Mouse (Mus musculus) forebrain, embryonic 11.5 days (tissue): ENCODE results near the gene Lrp8. TPM values are rescaled to one million over a fixed set of nuclear protein-coding genes. Genes with fewer than 3 reads are reported as not detected.

Experiments
- ATAC-seq: fragments of 200-750 bp; cut with Nextera tagmentation; replicated peaks from 2 replicates; pipeline ENCODE4 v1.8.0; 2017; ENCODE audit warnings: moderate TSS enrichment; ENCODE audit not compliant: low FRiP score
- DNase-seq: peaks from one replicate; pipeline ENCODE4 v3.0.0-alpha.2; 2017; ENCODE audit warnings: low spot score
- H3K27ac ChIP-seq: fragments of 300-500 bp; sonication (generic); 2 replicates; pipeline ENCODE4 v1.5.1; 2014; ENCODE audit warnings: low read depth, low read length
- H3K27me3 ChIP-seq: fragments of 300-500 bp; sonication (generic); 2 replicates; pipeline ENCODE4 v1.6.1; 2014; ENCODE audit warnings: mild to moderate bottlenecking, low read length, mixed read lengths; ENCODE audit not compliant: control insufficient read depth, insufficient read depth
- H3K36me3 ChIP-seq: fragments of 300-500 bp; sonication (generic); 2 replicates; pipeline ENCODE4 v1.6.1; 2014; ENCODE audit warnings: mild to moderate bottlenecking, low read length, moderate library complexity, mixed read lengths; ENCODE audit not compliant: control insufficient read depth, insufficient read depth
- H3K4me1 ChIP-seq: fragments of 300-500 bp; sonication (generic); replicated peaks from 2 replicates; pipeline ENCODE4 v1.6.1; 2014; ENCODE audit warnings: low read length, mixed read lengths; ENCODE audit not compliant: control insufficient read depth, insufficient read depth
- H3K4me2 ChIP-seq: fragments of 300-500 bp; sonication (generic); 2 replicates; pipeline ENCODE4 v1.6.1; 2014; ENCODE audit warnings: low read depth, mild to moderate bottlenecking, low read length, moderate library complexity, mixed read lengths; ENCODE audit not compliant: severe bottlenecking
- H3K4me3 ChIP-seq: fragments of 300-500 bp; sonication (generic); 2 replicates; pipeline ENCODE4 v1.5.1; 2014; ENCODE audit warnings: low read depth, low read length
- H3K9ac ChIP-seq: fragments of 300-500 bp; sonication (generic); 2 replicates; pipeline ENCODE4 v1.6.1; 2014; ENCODE audit warnings: low read length
- H3K9me3 ChIP-seq: fragments of 300-500 bp; sonication (generic); 2 replicates; pipeline ENCODE4 v1.6.1; 2016; ENCODE audit warnings: low read length, mixed read lengths; ENCODE audit not compliant: control insufficient read depth
- WGBS: fragments of 180-500 bp; shearing (Covaris S2); extraction: QIAGEN DNeasy Blood & Tissue Kit; methylation state at CpG from one replicate; pipeline ENCODE4 v1.1.7; 2014; 5-methylcytosine and 5-hydroxymethylcytosine counted together
- polyA plus RNA-seq: library from polyadenylated mRNA; unstranded; fragments of >200 nt; fragmentation: Nextera tagmentation; extraction: Ambion mirVana; gene quantifications from 2 replicates; pipeline ENCODE4 v1.2.1, GENCODE M21; 2014

Lrp8 gene
- polyA plus RNA-seq, 1 experiment from 2014 or later = 33.9 TPM

DNA sequence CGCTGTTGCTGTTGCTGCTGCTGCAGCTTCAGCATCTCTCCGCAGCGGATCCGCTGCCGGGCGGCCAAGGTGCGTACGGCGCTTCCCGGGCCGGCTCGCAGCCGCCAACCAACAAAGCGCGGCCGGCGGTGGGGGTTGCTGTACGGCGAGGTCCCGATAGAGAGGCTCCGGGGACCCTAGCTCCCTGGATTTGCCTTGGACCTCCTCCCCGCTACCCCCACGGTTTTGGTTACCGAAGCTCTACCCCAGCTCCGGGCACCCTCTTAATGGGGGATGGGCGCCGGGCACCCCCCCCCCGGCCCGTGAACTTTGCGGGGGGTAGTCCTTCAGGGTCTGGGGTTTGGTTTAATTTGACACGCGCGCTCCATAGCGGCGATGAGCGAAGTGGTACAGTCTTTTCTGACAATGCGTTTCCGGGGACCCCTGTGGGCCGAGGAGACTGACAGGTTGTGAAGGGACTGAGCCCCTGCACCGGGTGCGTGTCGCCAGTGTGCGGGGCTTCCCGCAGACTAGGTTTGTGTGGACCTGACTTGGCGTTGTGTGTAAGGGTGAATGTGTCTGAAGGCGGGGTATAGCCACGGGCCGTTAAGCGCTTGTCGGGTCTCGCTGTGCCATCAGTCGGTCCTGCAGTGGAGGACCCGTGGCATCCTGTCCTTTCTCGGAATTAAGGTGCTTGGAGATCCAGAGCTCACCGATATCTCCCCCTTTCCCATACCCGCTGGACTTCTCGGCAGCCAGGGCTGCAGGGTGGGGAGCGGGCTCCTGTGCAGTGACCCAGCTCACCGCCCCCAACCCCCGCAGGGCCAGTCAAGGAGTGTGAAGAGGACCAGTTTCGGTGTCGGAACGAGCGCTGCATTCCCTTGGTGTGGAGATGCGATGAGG is 630 bp downstream of the Lrp8 start:
- under 1% methylated on average over 65 of the region's 65 CpGs for WGBS
- H3K9me3 ChIP-seq = no peaks in the 10 kb centered on the region
- peak; percentile 8; the same call in 1 of the 2 replicates for ATAC-seq
- peak; percentile 79 for DNase-seq
- no peaks in the 10 kb centered on the region for H3K36me3 ChIP-seq
- peak overlapping the region; percentile 81 for H3K4me3 ChIP-seq
- peak overlapping the region; percentile 94 for H3K9ac ChIP-seq
- peak overlapping the region; percentile 86 for H3K27ac ChIP-seq
- peaks cover 14% of the 10 kb centered on the region for H3K4me1 ChIP-seq
- H3K4me2 ChIP-seq = peak overlapping the region; percentile 92
- H3K27me3 ChIP-seq = no peaks in the 10 kb centered on the region

DNA sequence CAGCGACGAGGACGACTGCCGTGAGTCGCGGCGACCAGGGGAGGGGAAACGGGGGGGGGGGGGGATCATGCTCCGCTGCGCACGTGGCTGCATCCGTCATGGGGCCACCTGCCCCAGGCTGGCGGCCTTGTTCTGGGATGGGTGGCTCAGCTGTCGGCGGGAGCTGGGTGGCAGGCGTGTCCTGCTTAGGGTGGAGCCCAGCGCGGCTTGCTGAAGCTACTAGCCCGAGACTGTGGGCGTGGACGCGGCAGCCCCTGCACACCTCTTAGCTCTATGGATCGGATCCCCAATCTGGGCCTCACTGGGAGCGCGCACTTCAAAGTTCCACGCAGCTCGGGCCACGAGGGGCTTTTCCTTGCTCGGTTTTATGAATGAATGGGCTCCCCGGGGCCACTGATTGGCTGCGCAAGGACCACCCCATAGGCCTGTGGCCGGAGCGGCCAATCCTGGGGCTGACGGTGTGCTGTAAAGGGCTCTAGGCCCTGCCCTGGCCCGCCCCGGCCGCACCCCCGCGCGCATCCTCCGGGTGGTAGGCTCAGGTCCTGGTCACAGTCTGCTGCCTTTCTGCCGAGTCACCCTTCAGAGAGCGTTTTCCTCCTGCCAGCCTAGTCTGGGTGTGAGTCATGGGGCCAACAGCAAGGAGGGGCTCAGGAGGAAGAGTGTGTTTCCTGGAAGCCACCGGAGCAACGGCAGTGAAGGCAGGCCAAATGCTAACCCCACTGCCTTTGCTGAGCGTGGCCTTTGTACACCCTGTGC is 1.5 kb downstream of the Lrp8 start:
- WGBS = 1% methylated on average over 39 of the region's 46 CpGs
- no peaks in the 10 kb centered on the region for H3K9me3 ChIP-seq
- H3K36me3 ChIP-seq = no peaks in the 10 kb centered on the region
- H3K9ac ChIP-seq = peak overlapping the region; percentile 94
- H3K4me2 ChIP-seq = peak overlapping the region; percentile 92
- peak overlapping the region; percentile 81 for H3K4me3 ChIP-seq
- ATAC-seq (peak; percentile 91), DNase-seq (peak; percentile 94)
- H3K4me1 ChIP-seq = peaks cover 14% of the 10 kb centered on the region
- peak overlapping the region; percentile 86 for H3K27ac ChIP-seq
- no peaks in the 10 kb centered on the region for H3K27me3 ChIP-seq

GRCm38 (mm10) chr4:107805491-107805890 is 3.4 kb downstream of the Lrp8 start:
- Histone ChIP-seq H3K36me3 (no peaks in the 10 kb centered on the region), H3K27ac (no peak overlapping the region), H3K4me1 (peaks cover 14% of the 10 kb centered on the region), H3K4me2 (no peak overlapping the region), H3K4me3 (no peak overlapping the region), H3K9me3 (no peaks in the 10 kb centered on the region), H3K27me3 (no peaks in the 10 kb centered on the region), H3K9ac (no peak overlapping the region)
- DNase-seq (no peak), ATAC-seq (no peak)
- 74% methylated on average over 3 of the region's 3 CpGs for WGBS

- Histone ChIP-seq H3K27ac (no peak overlapping the region), H3K9ac (no peak overlapping the region), H3K4me2 (no peak overlapping the region), H3K4me1 (peaks cover 8% of the 10 kb centered on the region; the same call in 1 of the 2 replicates), H3K9me3 (no peaks in the 10 kb centered on the region), H3K27me3 (no peaks in the 10 kb centered on the region), H3K36me3 (no peaks in the 10 kb centered on the region), H3K4me3 (no peak overlapping the region)
- WGBS = 69% methylated on average over 4 of the region's 4 CpGs
- ATAC-seq = no peak
- DNase-seq = no peak
These were observed 5.7 kb downstream of the Lrp8 start for GRCm38 (mm10) chr4:107807796-107808195.

GRCm38 (mm10) chr4:107808655-107809054 is 6.6 kb downstream of the Lrp8 start:
- no peaks in the 10 kb centered on the region for H3K9me3 ChIP-seq
- H3K36me3 ChIP-seq = no peaks in the 10 kb centered on the region
- H3K27me3 ChIP-seq = no peaks in the 10 kb centered on the region
- ATAC-seq = no peak
- no peak overlapping the region for H3K4me2 ChIP-seq
- H3K27ac ChIP-seq = no peak overlapping the region
- H3K4me3 ChIP-seq = no peak overlapping the region
- H3K4me1 ChIP-seq = peaks cover 8% of the 10 kb centered on the region; the same call in 1 of the 2 replicates
- no peak overlapping the region for H3K9ac ChIP-seq
- no peak for DNase-seq

GRCm38 (mm10) chr4:107811006-107811405 is 8.9 kb downstream of the Lrp8 start:
- Histone ChIP-seq H3K9ac (no peak overlapping the region), H3K4me3 (no peak overlapping the region), H3K4me1 (no peaks in the 10 kb centered on the region; the same call in 1 of the 2 replicates), H3K27me3 (no peaks in the 10 kb centered on the region), H3K4me2 (no peak overlapping the region), H3K36me3 (no peaks in the 10 kb centered on the region), H3K27ac (no peak overlapping the region), H3K9me3 (no peaks in the 10 kb centered on the region)
- ATAC-seq (no peak), DNase-seq (no peak)
- 92% methylated on average over 3 of the region's 3 CpGs for WGBS

DNA sequence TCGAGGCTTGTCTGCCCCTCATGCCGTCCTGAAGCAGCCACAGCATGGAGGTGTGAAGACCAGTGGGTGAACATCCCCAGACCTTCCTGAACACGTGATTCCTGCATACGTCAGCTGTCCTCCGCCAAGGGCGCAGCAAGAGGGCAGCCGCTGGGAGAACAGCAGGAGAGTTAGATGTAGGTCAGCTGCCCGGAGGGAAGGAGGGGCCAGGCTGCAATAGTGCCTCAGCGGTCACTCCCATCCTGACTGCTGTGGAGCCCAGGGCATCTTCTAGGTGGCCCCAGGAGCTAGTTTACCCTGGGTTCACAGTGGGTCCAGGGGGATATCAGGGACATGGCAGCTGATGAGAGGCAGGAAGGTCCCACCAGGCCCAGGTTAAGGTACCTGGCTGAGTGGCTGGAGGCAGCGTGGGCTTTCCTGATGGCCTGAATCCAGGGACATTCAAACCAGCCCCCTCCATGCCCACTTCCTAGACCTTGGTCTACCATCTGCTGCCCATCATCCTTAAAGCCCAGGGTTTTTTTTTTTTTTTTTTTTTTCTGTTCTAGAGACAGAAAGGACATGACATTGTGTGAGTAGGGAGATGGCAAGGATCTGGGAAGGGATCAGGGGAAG is 9.8 kb downstream of the Lrp8 start:
- Histone ChIP-seq H3K4me3 (no peak overlapping the region), H3K4me2 (no peak overlapping the region), H3K36me3 (no peaks in the 10 kb centered on the region), H3K27me3 (no peaks in the 10 kb centered on the region), H3K9me3 (no peaks in the 10 kb centered on the region), H3K27ac (no peak overlapping the region), H3K4me1 (no peaks in the 10 kb centered on the region; the same call in 1 of the 2 replicates), H3K9ac (no peak overlapping the region)
- ATAC-seq = no peak
- 62% methylated on average over 10 of the region's 10 CpGs for WGBS
- no peak for DNase-seq

- peaks cover 3% of the 10 kb centered on the region; the same call in 1 of the 2 replicates for H3K4me1 ChIP-seq
- no peak overlapping the region for H3K27ac ChIP-seq
- 87% methylated on average over 6 of the region's 6 CpGs for WGBS
These were observed 10.3 kb downstream of the Lrp8 start for GRCm38 (mm10) chr4:107812336-107812735.

More at GRCm38 (mm10) chr4:107812336-107812735, 10.3 kb downstream of the Lrp8 start:
- DNase-seq (no peak), ATAC-seq (no peak)
- H3K4me3 ChIP-seq = no peak overlapping the region
- H3K9ac ChIP-seq = no peak overlapping the region
- no peak overlapping the region for H3K4me2 ChIP-seq
- no peaks in the 10 kb centered on the region for H3K27me3 ChIP-seq
- no peaks in the 10 kb centered on the region for H3K36me3 ChIP-seq
- no peaks in the 10 kb centered on the region for H3K9me3 ChIP-seq
